Mouse (Mus musculus) cortical plate, adult 2 months (tissue): ENCODE measurements around the gene Sppl2c.
A peak's percentile ranks its signal among the peaks of the same experiment; 100 is the strongest.

ENCODE experiments used
- CTCF ChIP-seq: fragments of 200-500 bp; IDR thresholded peaks from 2 replicates; pipeline ENCODE4 v1.5.1; 2011; ENCODE audit warnings: mild to moderate bottlenecking, control low read depth, low read length; ENCODE audit not compliant: insufficient read depth; ENCODE audit errors: extremely low read depth
- POLR2A ChIP-seq: fragments of 200-500 bp; IDR thresholded peaks from 2 replicates; pipeline ENCODE4 v1.6.1; 2011; ENCODE audit warnings: mild to moderate bottlenecking, low read length, control low read depth; ENCODE audit not compliant: insufficient read depth; ENCODE audit errors: extremely low read depth

DNA sequence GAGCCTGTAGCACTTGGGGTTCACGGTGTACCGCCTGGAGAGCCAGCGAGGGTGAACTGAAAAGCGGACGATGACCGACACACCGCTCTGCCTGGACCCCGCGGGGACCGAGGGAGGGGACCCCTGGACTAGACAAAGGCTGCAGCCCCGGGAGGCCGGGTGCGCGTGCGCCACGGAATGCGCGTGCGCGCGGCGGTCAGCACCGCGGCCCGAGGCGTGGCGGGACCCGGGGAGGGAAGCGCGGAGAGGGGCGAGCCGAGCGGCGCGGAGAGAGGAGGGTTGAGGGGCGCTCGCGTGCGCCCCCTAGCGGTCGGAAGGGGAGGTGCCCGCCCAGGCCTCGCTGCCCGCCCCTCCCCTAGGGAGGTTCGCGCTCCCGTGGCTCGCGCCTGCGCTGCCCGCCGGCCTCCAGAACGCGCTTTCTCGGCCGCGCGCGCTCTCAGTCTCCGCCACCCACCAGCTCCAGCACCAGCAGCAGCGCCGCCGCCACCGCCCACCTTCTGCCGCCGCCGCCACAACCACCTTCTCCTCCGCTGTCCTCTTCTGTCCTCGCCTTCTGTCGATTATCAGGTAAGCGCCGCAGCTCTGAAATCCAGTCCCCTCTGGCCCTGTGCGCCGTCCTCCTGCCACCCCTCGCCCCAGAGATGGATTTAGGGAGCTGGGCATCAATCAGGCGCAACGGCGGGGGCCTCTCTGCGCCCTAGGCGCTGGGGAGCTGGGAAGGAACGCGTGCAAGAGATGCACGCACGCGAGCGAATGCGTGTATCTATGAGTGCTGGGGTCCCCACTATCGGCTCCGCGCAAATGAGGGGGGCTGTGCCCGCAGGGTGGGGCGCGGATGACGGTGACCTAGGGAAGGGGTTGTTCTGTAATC lies 45.1 kb downstream of the Sppl2c start, which contains the start of gene Mapt:
- TF ChIP-seq POLR2A (peak; percentile 71; the same call in 1 of the 2 replicates), CTCF (peak; percentile 57)
